Mouse (Mus musculus): ENCODE data around the gene Rpl18a.

Rpl18a gene

GRCm38 (mm10) chr8:70856541-70857197 is 40.5 kb downstream of the Rpl18a start:
- DNase-seq (ENCODE audit: low spot score in 2 of 2), result peak in 1 of 2 experiments; percentile 72

GRCm38 (mm10) chr8:70856028-70856427 is 41.2 kb downstream of the Rpl18a start:
- no peak for DNase-seq (ENCODE audit: low spot score in 2 of 2)

- DNase-seq (ENCODE audit: low spot score in 2 of 2), result no peak
These were observed 43.3 kb downstream of the Rpl18a start for GRCm38 (mm10) chr8:70853863-70854262.

GRCm38 (mm10) chr8:70852595-70853231 is 44.5 kb downstream of the Rpl18a start:
- DNase-seq (ENCODE audit: low spot score in 2 of 2), result no peak

- DNase-seq (ENCODE audit: low spot score in 2 of 2), result no peak
These were observed 45.4 kb downstream of the Rpl18a start for GRCm38 (mm10) chr8:70851837-70852236.

GRCm38 (mm10) chr8:70850947-70851346 is 46.3 kb downstream of the Rpl18a start:
- DNase-seq (ENCODE audit: low spot score in 2 of 2), result no peak

GRCm38 (mm10) chr8:70850132-70850845 is 46.9 kb downstream of the Rpl18a start:
- DNase-seq (ENCODE audit: low spot score in 2 of 2), result no peak

GRCm38 (mm10) chr8:70849333-70849990 is 47.8 kb downstream of the Rpl18a start:
- peak in 1 of 2 experiments; percentile 74 for DNase-seq (ENCODE audit: low spot score in 2 of 2)

GRCm38 (mm10) chr8:70846371-70847154 is 50.6 kb downstream of the Rpl18a start:
- DNase-seq (ENCODE audit: low spot score in 2 of 2), result no peak

GRCm38 (mm10) chr8:70845108-70845507 is 52.1 kb downstream of the Rpl18a start:
- no peak for DNase-seq (ENCODE audit: low spot score in 2 of 2)

All from urinary bladder, postnatal 36 days (tissue).